Mouse (Mus musculus) hindbrain, embryonic 13.5 days (tissue): Measurements from ENCODE around the gene Prdm16. TPM values are rescaled to one million over a fixed set of nuclear protein-coding genes. Genes with fewer than 3 reads are reported as not detected.

Experiments used
- ATAC-seq: fragments of 200-750 bp; cut with Nextera tagmentation; 2 replicates; pipeline ENCODE4 v1.8.0; 2017; ENCODE audit warnings: moderate TSS enrichment; ENCODE audit not compliant: low FRiP score
- H3K27ac ChIP-seq: fragments of 300-500 bp; sonication (generic); 2 replicates; pipeline ENCODE4 v1.5.1; 2015; ENCODE audit warnings: inconsistent platforms, mild to moderate bottlenecking, moderate library complexity
- H3K27me3 ChIP-seq: fragments of 300-500 bp; sonication (generic); 2 replicates; pipeline ENCODE4 v1.6.1; 2015; ENCODE audit warnings: mild to moderate bottlenecking, inconsistent platforms
- H3K36me3 ChIP-seq: fragments of 300-500 bp; sonication (generic); 2 replicates; pipeline ENCODE4 v1.6.1; 2015; ENCODE audit warnings: mild to moderate bottlenecking, inconsistent platforms
- H3K4me1 ChIP-seq: fragments of 300-500 bp; sonication (generic); replicated peaks from 2 replicates; pipeline ENCODE4 v1.6.1; 2015; ENCODE audit warnings: inconsistent platforms
- H3K4me2 ChIP-seq: fragments of 300-500 bp; sonication (generic); 2 replicates; pipeline ENCODE4 v1.6.1; 2015; ENCODE audit warnings: inconsistent platforms, mild to moderate bottlenecking, moderate library complexity
- H3K4me3 ChIP-seq: fragments of 300-500 bp; sonication (generic); 2 replicates; pipeline ENCODE4 v1.5.1; 2015; ENCODE audit warnings: mild to moderate bottlenecking, inconsistent platforms
- H3K9ac ChIP-seq: fragments of 300-500 bp; sonication (generic); 2 replicates; pipeline ENCODE4 v1.6.1; 2015; ENCODE audit warnings: mild to moderate bottlenecking, inconsistent platforms
- H3K9me3 ChIP-seq: fragments of 300-500 bp; sonication (generic); 2 replicates; pipeline ENCODE4 v1.6.1; 2016; ENCODE audit warnings: inconsistent platforms
- WGBS: fragments of 180-500 bp; shearing (Covaris S2); methylation state at CpG from one replicate; pipeline ENCODE4 v1.1.7; 2015; 5-methylcytosine and 5-hydroxymethylcytosine counted together
- polyA plus RNA-seq: library from polyadenylated mRNA; unstranded; fragments of >200 nt; fragmentation: Nextera tagmentation; extraction: Ambion mirVana; gene quantifications from 2 replicates; pipeline ENCODE4 v1.2.1, GENCODE M21; 2015

The Prdm16 gene
- polyA plus RNA-seq, 1 experiment from 2014 or later, result 17.2 TPM

GRCm38 (mm10) chr4:154312935-154313621 lies 323.6 kb downstream of the Prdm16 start:
- WGBS, result 39% methylated on average over 4 of the region's 4 CpGs
- Histone ChIP-seq H3K27ac (peak overlapping the region; percentile 75), H3K9ac (no peak overlapping the region), H3K4me2 (no peak overlapping the region), H3K4me3 (no peak overlapping the region), H3K4me1 (peaks cover 18% of the 10 kb centered on the region; the same call in 1 of the 2 replicates), H3K9me3 (no peaks in the 10 kb centered on the region), H3K27me3 (peaks cover 4% of the 10 kb centered on the region; the same call in 1 of the 2 replicates), H3K36me3 (no peaks in the 10 kb centered on the region)
- peak; percentile 41; the same call in 1 of the 2 replicates for ATAC-seq

- Histone ChIP-seq H3K4me3 (no peak overlapping the region), H3K4me1 (peaks cover 18% of the 10 kb centered on the region; the same call in 1 of the 2 replicates), H3K4me2 (no peak overlapping the region), H3K36me3 (no peaks in the 10 kb centered on the region), H3K27me3 (peaks cover 4% of the 10 kb centered on the region; the same call in 1 of the 2 replicates), H3K27ac (peak overlapping the region; percentile 75), H3K9me3 (no peaks in the 10 kb centered on the region), H3K9ac (no peak overlapping the region)
- WGBS, result 96% methylated on average over 2 of the region's 2 CpGs
- peak; percentile 41; the same call in 1 of the 2 replicates for ATAC-seq
These were observed 324.4 kb downstream of the Prdm16 start for GRCm38 (mm10) chr4:154312143-154312812.

GRCm38 (mm10) chr4:154310576-154311262 lies 326.0 kb downstream of the Prdm16 start:
- no peaks in the 10 kb centered on the region for H3K9me3 ChIP-seq
- H3K36me3 ChIP-seq, result no peaks in the 10 kb centered on the region
- no peak overlapping the region for H3K27ac ChIP-seq
- H3K9ac ChIP-seq, result no peak overlapping the region
- H3K4me1 ChIP-seq, result peaks cover 15% of the 10 kb centered on the region; the same call in 1 of the 2 replicates
- peaks cover 4% of the 10 kb centered on the region; the same call in 1 of the 2 replicates for H3K27me3 ChIP-seq
- ATAC-seq, result no peak
- H3K4me2 ChIP-seq, result no peak overlapping the region
- 86% methylated on average over 9 of the region's 9 CpGs for whole genome bisulfite sequencing
- no peak overlapping the region for H3K4me3 ChIP-seq

- no peak for ATAC-seq
- WGBS, result 89% methylated on average over 2 of the region's 2 CpGs
These were observed 327.5 kb downstream of the Prdm16 start for GRCm38 (mm10) chr4:154309131-154309530.

GRCm38 (mm10) chr4:154301466-154301881 lies 335.2 kb downstream of the Prdm16 start, which contains the start of gene Arhgef16:
Gene Arhgef16, minus strand, starts transcription at chr4:154301676.
- 26% methylated on average over 7 of the region's 7 CpGs for WGBS

More at GRCm38 (mm10) chr4:154309131-154309530, 327.5 kb downstream of the Prdm16 start:
- H3K4me3 ChIP-seq, result no peak overlapping the region
- H3K4me1 ChIP-seq, result peaks cover 12% of the 10 kb centered on the region; the same call in 1 of the 2 replicates
- peaks cover 4% of the 10 kb centered on the region; the same call in 1 of the 2 replicates for H3K27me3 ChIP-seq
- H3K9me3 ChIP-seq, result no peaks in the 10 kb centered on the region
- H3K9ac ChIP-seq, result no peak overlapping the region
- no peak overlapping the region for H3K4me2 ChIP-seq
- no peaks in the 10 kb centered on the region for H3K36me3 ChIP-seq
- H3K27ac ChIP-seq, result no peak overlapping the region

GRCm38 (mm10) chr4:154299541-154300271 lies 337.0 kb downstream of the Prdm16 start:
- H3K27me3 ChIP-seq, result peaks cover 69% of the 10 kb centered on the region
- ATAC-seq, result no peak

More at GRCm38 (mm10) chr4:154301466-154301881, 335.2 kb downstream of the Prdm16 start, which contains the start of gene Arhgef16:
- no peaks in the 10 kb centered on the region for H3K36me3 ChIP-seq
- no peaks in the 10 kb centered on the region for H3K9me3 ChIP-seq
- no peak within 1 kb of the TSS for H3K4me2 ChIP-seq
- H3K4me1 ChIP-seq, result peaks cover 10% of the 10 kb centered on the region
- ATAC-seq, result 0 out of 2 replicates have a peak, but pooled peaks have one; percentile 22
- no peak within 1 kb of the TSS for H3K9ac ChIP-seq
- H3K27ac ChIP-seq, result no peak within 1 kb of the TSS
- peaks cover 64% of the 10 kb centered on the region for H3K27me3 ChIP-seq
- H3K4me3 ChIP-seq, result no peak within 1 kb of the TSS

GRCm38 (mm10) chr4:154297761-154298160 lies 338.9 kb downstream of the Prdm16 start:
- Histone ChIP-seq H3K9me3 (no peaks in the 10 kb centered on the region), H3K4me2 (no peak overlapping the region), H3K4me1 (peaks cover 19% of the 10 kb centered on the region), H3K4me3 (no peak overlapping the region), H3K36me3 (no peaks in the 10 kb centered on the region), H3K27me3 (peaks cover 67% of the 10 kb centered on the region), H3K9ac (no peak overlapping the region), H3K27ac (no peak overlapping the region)
- ATAC-seq, result no peak
- 36% methylated on average over 9 of the region's 9 CpGs for WGBS

More at GRCm38 (mm10) chr4:154299541-154300271, 337.0 kb downstream of the Prdm16 start:
- H3K4me2 ChIP-seq, result peak overlapping the region; percentile 77
- H3K4me3 ChIP-seq, result peak overlapping the region; percentile 46
- H3K27ac ChIP-seq, result no peak overlapping the region
- no peaks in the 10 kb centered on the region for H3K36me3 ChIP-seq
- no peaks in the 10 kb centered on the region for H3K9me3 ChIP-seq
- under 1% methylated on average over 60 of the region's 66 CpGs for WGBS
- peak overlapping the region; percentile 66 for H3K9ac ChIP-seq
- H3K4me1 ChIP-seq, result peaks cover 11% of the 10 kb centered on the region

GRCm38 (mm10) chr4:154294262-154294731 lies 342.4 kb downstream of the Prdm16 start:
- no peak for ATAC-seq
- Histone ChIP-seq H3K9ac (no peak overlapping the region), H3K4me3 (no peak overlapping the region), H3K27me3 (peaks cover 32% of the 10 kb centered on the region), H3K4me1 (peaks cover 9% of the 10 kb centered on the region), H3K36me3 (no peaks in the 10 kb centered on the region), H3K27ac (no peak overlapping the region), H3K4me2 (no peak overlapping the region), H3K9me3 (no peaks in the 10 kb centered on the region)
- WGBS, result 45% methylated on average over 8 of the region's 8 CpGs

GRCm38 (mm10) chr4:154293735-154294201 lies 342.9 kb downstream of the Prdm16 start:
- H3K36me3 ChIP-seq, result no peaks in the 10 kb centered on the region
- no peak overlapping the region for H3K27ac ChIP-seq
- WGBS, result 67% methylated on average over 4 of the region's 4 CpGs
- H3K9ac ChIP-seq, result no peak overlapping the region
- peaks cover 8% of the 10 kb centered on the region for H3K4me1 ChIP-seq
- no peak overlapping the region for H3K4me3 ChIP-seq
- no peak overlapping the region for H3K4me2 ChIP-seq
- H3K9me3 ChIP-seq, result no peaks in the 10 kb centered on the region
- peaks cover 27% of the 10 kb centered on the region for H3K27me3 ChIP-seq
- ATAC-seq, result no peak

- Histone ChIP-seq H3K27me3 (0 out of 2 replicates have a peak, but pooled peaks cover 3% of the 10 kb centered on the region), H3K9me3 (no peaks in the 10 kb centered on the region), H3K4me1 (0 out of 2 replicates have a peak, but pooled peaks cover 9% of the 10 kb centered on the region), H3K36me3 (no peaks in the 10 kb centered on the region), H3K4me2 (no peak overlapping the region), H3K4me3 (no peak overlapping the region), H3K9ac (no peak overlapping the region), H3K27ac (no peak overlapping the region)
- no peak for ATAC-seq
- 68% methylated on average over 7 of the region's 7 CpGs for WGBS
These were observed 353.0 kb downstream of the Prdm16 start for GRCm38 (mm10) chr4:154283671-154284070.

GRCm38 (mm10) chr4:154279481-154279880 lies 357.2 kb downstream of the Prdm16 start:
- H3K9ac ChIP-seq, result no peak overlapping the region
- no peaks in the 10 kb centered on the region for H3K27me3 ChIP-seq
- H3K4me3 ChIP-seq, result no peak overlapping the region
- no peaks in the 10 kb centered on the region for H3K9me3 ChIP-seq
- ATAC-seq, result no peak
- H3K4me1 ChIP-seq, result 0 out of 2 replicates have a peak, but pooled peaks cover 5% of the 10 kb centered on the region
- no peak overlapping the region for H3K27ac ChIP-seq
- no peak overlapping the region for H3K4me2 ChIP-seq
- no peaks in the 10 kb centered on the region for H3K36me3 ChIP-seq
- WGBS, result 93% methylated on average over 9 of the region's 9 CpGs
